Comparison of ENCODE assay signal across 8 mouse cellular contexts in the genomic region with DNA sequence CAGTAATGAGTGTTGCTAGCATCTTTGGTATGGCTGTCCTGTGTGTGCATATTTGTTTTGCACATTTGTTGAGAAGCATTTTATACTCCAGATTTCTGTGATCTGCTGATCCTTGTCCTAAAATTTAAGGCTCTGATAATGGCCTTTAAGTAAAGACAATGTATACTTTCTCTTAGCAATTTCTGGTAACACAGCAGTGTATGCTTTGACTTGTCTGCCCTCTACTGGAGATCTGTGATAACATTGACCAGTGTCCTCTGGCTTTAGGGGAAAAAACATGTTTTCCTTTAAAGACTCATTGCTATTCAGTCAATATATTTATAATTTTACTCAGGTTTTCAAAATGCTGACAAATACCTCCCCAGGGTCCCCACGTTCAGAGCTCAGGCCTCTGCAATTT.
A peak's percentile ranks its signal among the peaks of the same experiment; 100 is the strongest.
DNase-seq lines count a peak whose midpoint lies in the region; ATAC-seq and TF ChIP-seq lines count a peak whose summit lies in the region.

No protein-coding gene starts in this region.

- H3K9ac ChIP-seq in CH12.LX (ENCODE audit: insufficient read depth, low read depth), result 0 out of 2 replicates have a peak overlapping the region, but pooled peaks have one; percentile 7
- H3K9ac ChIP-seq in limb, embryonic 14.5 days (ENCODE audit: low read depth, low read length, severe bottlenecking), result no peak overlapping the region

- dilution Hi-C loops in CH12.LX (cut with MboI; ENCODE audit: extremely low pct_ligation_motif_present, extremely low pct_unique_long_range_greater_than_20kb, low sequenced_read_pairs), result no loop called here

- TF ChIP-seq CTCF in CH12.LX (conservative IDR thresholded peaks at IDR 0.05 in 1 of 2, IDR thresholded peaks at IDR 0.05 in 1 of 2; ENCODE audit: low read depth in 2 of 2, low read length in 2 of 2), result peak in 1 of 2 experiments; percentile 98; a peak in 3 of 4 replicates

- H3K9me3 ChIP-seq in CH12.LX (replicated peaks; ENCODE audit: low read length), result no peaks in the 10 kb centered on the region
- no peaks in the 10 kb centered on the region for H3K9me3 ChIP-seq in limb, embryonic 14.5 days (ENCODE audit: control insufficient read depth, low read length)

- 0 out of 2 replicates have a peak, but pooled peaks have one; percentile 52 for ATAC-seq in erythroid progenitor cell, adult 5-6 weeks (replicated peaks; ENCODE audit: low FRiP score, poor library complexity, severe bottlenecking)
- ATAC-seq in limb, embryonic 14.5 days (ENCODE audit: low FRiP score, low read depth), result no peak

- DNase-seq in layer of hippocampus, adult 11-12 months (ENCODE audit: low spot score), result peak; percentile 47
- DNase-seq in layer of hippocampus, adult 8-10 months (ENCODE audit: low spot score in 2 of 2), result no peak
- peak; percentile 70 for DNase-seq in CH12.LX (ENCODE audit: extremely low read depth)
- peak; percentile 34 for DNase-seq in T-cell, adult 2 months (ENCODE audit: low spot score)
- DNase-seq in limb, embryonic 14.5 days (ENCODE audit: low spot score), result peak; percentile 83
- peak; percentile 36 for DNase-seq in thymus, postnatal 25 days
- no peak for DNase-seq in testis, postnatal 14 days (ENCODE audit: low spot score)

- in situ Hi-C loops in CH12.LX (cut with MboI; ENCODE audit: low pct_ligation_motif_present, low pct_unique_long_range_greater_than_20kb, low sequenced_read_pairs), result no loop called here

- no peaks in the 10 kb centered on the region for H3K27me3 ChIP-seq in CH12.LX (replicated peaks)
- no peaks in the 10 kb centered on the region for H3K27me3 ChIP-seq in limb, embryonic 14.5 days (ENCODE audit: control insufficient read depth, insufficient read depth, low read length)

- H3K36me3 ChIP-seq in CH12.LX (replicated peaks in 1 of 2; ENCODE audit: control insufficient read depth in 1 of 2, insufficient read depth in 1 of 2, low read length in 1 of 2), result peaks cover 3 to 13% of the 10 kb centered on the region in 2 experiments
- no peaks in the 10 kb centered on the region for H3K36me3 ChIP-seq in limb, embryonic 14.5 days (ENCODE audit: control insufficient read depth, insufficient read depth, low read length)

- H3K79me2 ChIP-seq in CH12.LX (replicated peaks; ENCODE audit: control insufficient read depth, extremely low read depth, insufficient read depth, poor library complexity, severe bottlenecking), result no peaks in the 10 kb centered on the region; the same call in 1 of the 2 replicates

- H3K27ac ChIP-seq in CH12.LX (ENCODE audit: insufficient read depth, low read depth), result no peak overlapping the region
- no peak overlapping the region for H3K27ac ChIP-seq in limb, embryonic 14.5 days (replicated peaks; ENCODE audit: low read depth, low read length)

- no peak overlapping the region for H3K4me3 ChIP-seq in CH12.LX (replicated peaks in 1 of 3; ENCODE audit: low read depth in 2 of 3, low read length in 2 of 3, poor library complexity in 1 of 3)
- H3K4me3 ChIP-seq in limb, embryonic 14.5 days (replicated peaks; ENCODE audit: low read length), result no peak overlapping the region

- no peak for TF ChIP-seq POLR2A in CH12.LX (IDR thresholded peaks at IDR 0.05; ENCODE audit: low read depth, low read length)
- no peak for TF ChIP-seq POLR2A in limb, embryonic 14.5 days (IDR thresholded peaks at IDR 0.05; ENCODE audit: borderline replicate concordance, extremely low read depth, insufficient read depth, insufficient read length)

- 3% methylated on average over 1 of the region's 1 CpGs for WGBS in limb, embryonic 14.5 days

- no peak overlapping the region for H3K4me2 ChIP-seq in CH12.LX (ENCODE audit: insufficient read depth, low read depth, poor library complexity, severe bottlenecking)
- no peak overlapping the region for H3K4me2 ChIP-seq in limb, embryonic 14.5 days (replicated peaks; ENCODE audit: low read depth, low read length, severe bottlenecking)

- peaks cover 0 to 23% of the 10 kb centered on the region in 2 experiments; a peak in 2 of 4 replicates for H3K4me1 ChIP-seq in CH12.LX (ENCODE audit: control insufficient read depth in 1 of 2, insufficient read depth in 2 of 2)
- no peaks in the 10 kb centered on the region for H3K4me1 ChIP-seq in limb, embryonic 14.5 days (ENCODE audit: control insufficient read depth, insufficient read depth, low read length)

- peak; percentile 100 for TF ChIP-seq RAD21 in CH12.LX (IDR thresholded peaks at IDR 0.05; ENCODE audit: low read depth, low read length)

- no peak for TF ChIP-seq EP300 in CH12.LX (IDR thresholded peaks at IDR 0.05; ENCODE audit: low read length)

TF ChIP-seq in CH12.LX, 34 proteins besides CTCF, POLR2A, EP300 and RAD21:
- TF ChIP-seq MAFK (IDR thresholded peaks at IDR 0.05; ENCODE audit: insufficient replicate concordance, low read length) (no peak), CHD1 (IDR thresholded peaks at IDR 0.05; ENCODE audit: low read depth, low read length) (no peak), JUND (conservative IDR thresholded peaks at IDR 0.05; ENCODE audit: low read depth, low read length) (peak; percentile 52; the same call in 1 of the 2 replicates), KAT2A (IDR thresholded peaks at IDR 0.05; ENCODE audit: insufficient replicate concordance, low read length) (no peak), MXI1 (IDR thresholded peaks at IDR 0.05; ENCODE audit: low read depth, low read length) (no peak), ZNF384 (IDR thresholded peaks at IDR 0.05; ENCODE audit: low read depth, low read length) (0 out of 2 replicates have a peak, but pooled peaks have one; percentile 35), ZC3H11A (IDR thresholded peaks at IDR 0.05; ENCODE audit: low read depth, low read length) (peak; percentile 96), HCFC1 (IDR thresholded peaks at IDR 0.05; ENCODE audit: low read depth, low read length) (no peak), SMC3 (IDR thresholded peaks at IDR 0.05; ENCODE audit: low read depth, low read length) (peak; percentile 97), BHLHE40 (IDR thresholded peaks at IDR 0.05; ENCODE audit: low read depth, low read length) (no peak), E2F4 (IDR thresholded peaks at IDR 0.05; ENCODE audit: insufficient replicate concordance, low read depth, low read length) (0 out of 2 replicates have a peak, but pooled peaks have one; percentile 21), IRF4 (IDR thresholded peaks at IDR 0.05; ENCODE audit: low read depth, low read length) (peak; percentile 19; the same call in 1 of the 2 replicates)

Comparison
In these comparisons a context has a peak if more than half of its experiments do, and no peak if none do; other contexts are left out.
1. DNase-seq: peak in layer of hippocampus, adult 11-12 months (single experiment), CH12.LX (single experiment), T-cell, adult 2 months (single experiment), limb, embryonic 14.5 days (single experiment) and thymus, postnatal 25 days (single experiment); none in layer of hippocampus, adult 8-10 months (0 of 2) and testis, postnatal 14 days (single experiment).